Mouse (Mus musculus): ENCODE data around the gene Gsto2.

Gsto2 gene

GRCm38 (mm10) chr19:47902316-47903201 lies 37.2 kb downstream of the Gsto2 start:
- TF ChIP-seq GATA4 (IDR thresholded peaks at IDR 0.05; ENCODE audit: insufficient replicate concordance, low read length): no peak

- no peak for TF ChIP-seq GATA4 (IDR thresholded peaks at IDR 0.05; ENCODE audit: insufficient replicate concordance, low read length)
These were observed 38.3 kb downstream of the Gsto2 start for GRCm38 (mm10) chr19:47903679-47904078.

GRCm38 (mm10) chr19:47905081-47905480 lies 39.7 kb downstream of the Gsto2 start:
- TF ChIP-seq GATA4 (IDR thresholded peaks at IDR 0.05; ENCODE audit: insufficient replicate concordance, low read length): no peak

GRCm38 (mm10) chr19:47905603-47906002 lies 40.3 kb downstream of the Gsto2 start:
- TF ChIP-seq GATA4 (IDR thresholded peaks at IDR 0.05; ENCODE audit: insufficient replicate concordance, low read length): no peak

GRCm38 (mm10) chr19:47907596-47907995 lies 42.3 kb downstream of the Gsto2 start:
- peak; percentile 92 for TF ChIP-seq GATA4 (IDR thresholded peaks at IDR 0.05; ENCODE audit: insufficient replicate concordance, low read length)

GRCm38 (mm10) chr19:47908961-47909371 lies 43.6 kb downstream of the Gsto2 start:
- no peak for TF ChIP-seq GATA4 (IDR thresholded peaks at IDR 0.05; ENCODE audit: insufficient replicate concordance, low read length)

- no peak for TF ChIP-seq GATA4 (IDR thresholded peaks at IDR 0.05; ENCODE audit: insufficient replicate concordance, low read length)
These were observed 44.2 kb downstream of the Gsto2 start for GRCm38 (mm10) chr19:47909387-47910116.

GRCm38 (mm10) chr19:47910117-47910618 lies 44.8 kb downstream of the Gsto2 start:
- TF ChIP-seq GATA4 (IDR thresholded peaks at IDR 0.05; ENCODE audit: insufficient replicate concordance, low read length): no peak

GRCm38 (mm10) chr19:47910751-47911150 lies 45.4 kb downstream of the Gsto2 start:
- TF ChIP-seq GATA4 (IDR thresholded peaks at IDR 0.05; ENCODE audit: insufficient replicate concordance, low read length): no peak

- no peak for TF ChIP-seq GATA4 (IDR thresholded peaks at IDR 0.05; ENCODE audit: insufficient replicate concordance, low read length)
These were observed 48.0 kb downstream of the Gsto2 start for GRCm38 (mm10) chr19:47913344-47913743.

- TF ChIP-seq GATA4 (IDR thresholded peaks at IDR 0.05; ENCODE audit: insufficient replicate concordance, low read length): no peak
These were observed 48.9 kb downstream of the Gsto2 start for GRCm38 (mm10) chr19:47914191-47914590.

- TF ChIP-seq GATA4 (IDR thresholded peaks at IDR 0.05; ENCODE audit: insufficient replicate concordance, low read length): no peak
These were observed 49.9 kb downstream of the Gsto2 start for GRCm38 (mm10) chr19:47915251-47915650.

- no peak for TF ChIP-seq GATA4 (IDR thresholded peaks at IDR 0.05; ENCODE audit: insufficient replicate concordance, low read length)
These were observed 52.1 kb downstream of the Gsto2 start for GRCm38 (mm10) chr19:47917396-47917795.

GRCm38 (mm10) chr19:47918016-47918415 lies 52.7 kb downstream of the Gsto2 start:
- TF ChIP-seq GATA4 (IDR thresholded peaks at IDR 0.05; ENCODE audit: insufficient replicate concordance, low read length): no peak

GRCm38 (mm10) chr19:47918455-47919101 lies 53.2 kb downstream of the Gsto2 start:
- TF ChIP-seq GATA4 (IDR thresholded peaks at IDR 0.05; ENCODE audit: insufficient replicate concordance, low read length): no peak
